8 mouse cellular contexts compared by ENCODE assay signal in genomic region chr4:141914040-141914439, GRCm38 (mm10). TPM values are rescaled to one million over a fixed set of nuclear protein-coding genes. Genes with fewer than 3 reads are reported as not detected.
A peak's percentile ranks its signal among the peaks of the same experiment; 100 is the strongest.
DNase-seq lines count a peak whose midpoint lies in the region; ATAC-seq lines count a peak whose summit lies in the region.

No protein-coding gene starts in this region.

- no peak for DNase-seq in neural tube, embryonic 10.5 days (ENCODE audit: extremely low spot score, low spot score)
- peak; percentile 71 for DNase-seq in gastrocnemius, postnatal 14 days
- DNase-seq in lung, postnatal 25 days (ENCODE audit: low spot score), result peak; percentile 46
- DNase-seq in B cell, adult 2 months, result no peak
- no peak for DNase-seq in urinary bladder, postnatal 25 days (ENCODE audit: low spot score)
- no peak for DNase-seq in thymus, adult 18-20 months

- 0 out of 2 replicates have a peak, but pooled peaks have one; percentile 9 for ATAC-seq in neural tube, embryonic 14.5 days (ENCODE audit: low read depth)
- 0 out of 2 replicates have a peak, but pooled peaks have one; percentile 31 for ATAC-seq in hindbrain, embryonic 15.5 days (ENCODE audit: low FRiP score, low read depth)

- intact Hi-C loops in gastrocnemius, postnatal 14 days (cut with DNase I; ENCODE audit: low total_unique reads), result no loop called here

- no peaks in the 10 kb centered on the region for H3K27me3 ChIP-seq in neural tube, embryonic 14.5 days (ENCODE audit: control insufficient read depth, insufficient read depth, low read length)
- no peaks in the 10 kb centered on the region for H3K27me3 ChIP-seq in hindbrain, embryonic 15.5 days

- H3K4me2 ChIP-seq in neural tube, embryonic 14.5 days (ENCODE audit: low read depth, low read length), result no peak overlapping the region
- H3K4me2 ChIP-seq in hindbrain, embryonic 15.5 days, result no peak overlapping the region

- H3K4me1 ChIP-seq in neural tube, embryonic 14.5 days (ENCODE audit: control insufficient read depth, insufficient read depth, low read length), result no peaks in the 10 kb centered on the region
- H3K4me1 ChIP-seq in hindbrain, embryonic 15.5 days (replicated peaks), result peaks cover 6% of the 10 kb centered on the region; the same call in 1 of the 2 replicates

- H3K9me3 ChIP-seq in neural tube, embryonic 14.5 days (ENCODE audit: control insufficient read depth, low read length), result no peaks in the 10 kb centered on the region
- H3K9me3 ChIP-seq in hindbrain, embryonic 15.5 days, result no peaks in the 10 kb centered on the region

- no peak overlapping the region for H3K27ac ChIP-seq in neural tube, embryonic 14.5 days (ENCODE audit: low read depth, low read length)
- H3K27ac ChIP-seq in hindbrain, embryonic 15.5 days (replicated peaks), result peak overlapping the region; percentile 34; the same call in 1 of the 2 replicates

- WGBS in neural tube, embryonic 14.5 days, result 36% methylated on average over 7 of the region's 7 CpGs
- 31% methylated on average over 7 of the region's 7 CpGs for WGBS in hindbrain, embryonic 15.5 days

- no peaks in the 10 kb centered on the region for H3K36me3 ChIP-seq in neural tube, embryonic 14.5 days (ENCODE audit: control insufficient read depth, insufficient read depth, low read length)
- H3K36me3 ChIP-seq in hindbrain, embryonic 15.5 days, result no peaks in the 10 kb centered on the region

- no peak overlapping the region for H3K4me3 ChIP-seq in neural tube, embryonic 14.5 days (ENCODE audit: low read depth, low read length)
- H3K4me3 ChIP-seq in hindbrain, embryonic 15.5 days, result no peak overlapping the region

- H3K9ac ChIP-seq in neural tube, embryonic 14.5 days (replicated peaks; ENCODE audit: low read depth, low read length), result no peak overlapping the region
- H3K9ac ChIP-seq in hindbrain, embryonic 15.5 days, result no peak overlapping the region

RNA-seq across cellular contexts. Expression of gene Efhd2, which starts 39.3 kb away (rescaled TPM):
- polyA plus RNA-seq in neural tube, embryonic 14.5 days (2014; fragmentation: Nextera tagmentation; extraction: Ambion mirVana), result 33.2 and 36.3 TPM in 2 replicates
- total RNA-seq in gastrocnemius, postnatal 14 days (2021), result 10 to 100 TPM; 13.8 to 17.6 TPM
- polyA plus RNA-seq in hindbrain, embryonic 15.5 days (2015; fragmentation: Nextera tagmentation; extraction: Ambion mirVana), result 77.8 and 83.5 TPM in 2 replicates

Comparison
In these comparisons a context has a peak if more than half of its experiments do, and no peak if none do; other contexts are left out.
1. DNase-seq: peak in gastrocnemius, postnatal 14 days (single experiment) and lung, postnatal 25 days (single experiment); none in neural tube, embryonic 10.5 days (single experiment), B cell, adult 2 months (0 of 2), urinary bladder, postnatal 25 days (single experiment) and thymus, adult 18-20 months (0 of 2).